Mouse (Mus musculus) embryonic fibroblast, embryonic 13.5 days (primary cell): ENCODE measurements around the gene Igdcc3.

Experiments used
- CTCF ChIP-seq: IDR thresholded peaks from 2 replicates; pipeline ENCODE4 v1.5.1; 2011; ENCODE audit warnings: mild to moderate bottlenecking, control low read depth, low read length, moderate library complexity, borderline replicate concordance; ENCODE audit not compliant: insufficient read depth
- POLR2A ChIP-seq: IDR thresholded peaks from 2 replicates; pipeline ENCODE4 v1.6.1; 2011; ENCODE audit warnings: low read depth, mild to moderate bottlenecking, control low read depth, low read length, moderate library complexity

GRCm38 (mm10) chr9:65177497-65177896 is 36.5 kb downstream of the Igdcc3 start:
- TF ChIP-seq CTCF (no peak), POLR2A (no peak)
